Mouse (Mus musculus): Measurements from ENCODE around the gene Gm26920.

The Gm26920 gene

GRCm38 (mm10) chr7:30060341-30060740 lies 29.9 kb downstream of the Gm26920 start:
- no peak for DNase-seq (ENCODE audit: extremely low read depth, low read depth)

- DNase-seq (ENCODE audit: extremely low read depth, low read depth): no peak
These were observed 36.6 kb downstream of the Gm26920 start for GRCm38 (mm10) chr7:30053591-30053990.

- DNase-seq (ENCODE audit: extremely low read depth, low read depth): peak; percentile 84
These were observed 39.2 kb downstream of the Gm26920 start, which contains the start of gene Zfp14 for GRCm38 (mm10) chr7:30050882-30051548. Gene Zfp14, minus strand, starts transcription at chr7:30051380.

GRCm38 (mm10) chr7:30048126-30048525 lies 42.1 kb downstream of the Gm26920 start:
- no peak for DNase-seq (ENCODE audit: extremely low read depth, low read depth)

GRCm38 (mm10) chr7:30044354-30044753 lies 45.9 kb downstream of the Gm26920 start:
- no peak for DNase-seq (ENCODE audit: extremely low read depth, low read depth)

GRCm38 (mm10) chr7:30034331-30034730 lies 55.9 kb downstream of the Gm26920 start:
- DNase-seq (ENCODE audit: extremely low read depth, low read depth): no peak

- DNase-seq (ENCODE audit: extremely low read depth, low read depth): no peak
These were observed 58.8 kb downstream of the Gm26920 start for GRCm38 (mm10) chr7:30031379-30031778.

GRCm38 (mm10) chr7:30030677-30031076 lies 59.5 kb downstream of the Gm26920 start:
- no peak for DNase-seq (ENCODE audit: extremely low read depth, low read depth)

- DNase-seq (ENCODE audit: extremely low read depth, low read depth): no peak
These were observed 61.6 kb downstream of the Gm26920 start for GRCm38 (mm10) chr7:30028572-30028971.

- no peak for DNase-seq (ENCODE audit: extremely low read depth, low read depth)
These were observed 62.9 kb downstream of the Gm26920 start for GRCm38 (mm10) chr7:30027331-30027730.

- no peak for DNase-seq (ENCODE audit: extremely low read depth, low read depth)
These were observed 64.9 kb downstream of the Gm26920 start for GRCm38 (mm10) chr7:30025358-30025757.

GRCm38 (mm10) chr7:30023800-30024199 lies 66.4 kb downstream of the Gm26920 start:
- DNase-seq (ENCODE audit: extremely low read depth, low read depth): peak; percentile 88

GRCm38 (mm10) chr7:30023324-30023723 lies 66.9 kb downstream of the Gm26920 start:
- no peak for DNase-seq (ENCODE audit: extremely low read depth, low read depth)

GRCm38 (mm10) chr7:30019543-30019942 lies 70.7 kb downstream of the Gm26920 start:
- DNase-seq (ENCODE audit: extremely low read depth, low read depth): no peak

GRCm38 (mm10) chr7:30017226-30017625 lies 73.0 kb downstream of the Gm26920 start:
- no peak for DNase-seq (ENCODE audit: extremely low read depth, low read depth)

GRCm38 (mm10) chr7:30012956-30013363 lies 77.2 kb downstream of the Gm26920 start:
- peak; percentile 9 for DNase-seq (ENCODE audit: extremely low read depth, low read depth)

- DNase-seq (ENCODE audit: extremely low read depth, low read depth): no peak
These were observed 79.5 kb downstream of the Gm26920 start for GRCm38 (mm10) chr7:30010551-30011195.

- DNase-seq (ENCODE audit: extremely low read depth, low read depth): no peak
These were observed 80.7 kb downstream of the Gm26920 start for GRCm38 (mm10) chr7:30009321-30010085.

GRCm38 (mm10) chr7:30008020-30008690 lies 82.1 kb downstream of the Gm26920 start:
- no peak for DNase-seq (ENCODE audit: extremely low read depth, low read depth)

GRCm38 (mm10) chr7:30007601-30008000 lies 82.6 kb downstream of the Gm26920 start:
- DNase-seq (ENCODE audit: extremely low read depth, low read depth): no peak

All from MEL-GATA-1-ER (cell line).